Mouse (Mus musculus) erythroblast, embryonic 14.5 days (primary cell): ENCODE measurements around the gene Gpr37l1. TPM values are rescaled to one million over a fixed set of nuclear protein-coding genes. Genes with fewer than 3 reads are reported as not detected.
A peak's percentile ranks its signal among the peaks of the same experiment; 100 is the strongest.

ENCODE experiments used
- H3K27me3 ChIP-seq: 2 replicates; pipeline ENCODE4 v1.6.1; 2012; ENCODE audit warnings: inconsistent platforms; ENCODE audit not compliant: control insufficient read depth
- H3K36me3 ChIP-seq: 2 replicates; pipeline ENCODE4 v1.6.1; 2012; ENCODE audit warnings: mild to moderate bottlenecking, inconsistent platforms; ENCODE audit not compliant: control insufficient read depth
- H3K4me1 ChIP-seq: 2 replicates; pipeline ENCODE4 v1.6.1; 2012; ENCODE audit warnings: inconsistent platforms; ENCODE audit not compliant: control insufficient read depth
- H3K4me3 ChIP-seq: replicated peaks from 2 replicates; pipeline ENCODE3; 2012; ENCODE audit warnings: moderate library complexity, mild to moderate bottlenecking, inconsistent platforms
- H3K9me3 ChIP-seq: 2 replicates; pipeline ENCODE4 v1.6.1; 2012; ENCODE audit warnings: low read length, inconsistent platforms, mixed read lengths; ENCODE audit not compliant: control insufficient read depth
- GATA1 ChIP-seq: IDR thresholded peaks from 2 replicates; pipeline ENCODE4 v1.6.1; 2012; ENCODE audit warnings: low read length, inconsistent platforms, mixed read lengths
- TAL1 ChIP-seq: IDR thresholded peaks from 3 replicates; pipeline ENCODE4 v1.6.1; 2012; ENCODE audit warnings: low read length, inconsistent platforms, mixed read lengths
- polyA plus RNA-seq: library from polyadenylated mRNA; stranded (reverse); fragments of >175 nt; gene quantifications from 2 replicates; pipeline ENCODE4 v1.2.3, GENCODE M21; 2012

Gpr37l1 gene
- polyA plus RNA-seq, 1 experiment = not detected

GRCm38 (mm10) chr1:135132473-135132872, 35.0 kb downstream of the Gpr37l1 start, which contains the start of gene Ptpn7:
Ptpn7 (plus strand) TSS chr1:135132700.
- no peaks in the 10 kb centered on the region for H3K9me3 ChIP-seq
- H3K36me3 ChIP-seq = peaks cover 14% of the 10 kb centered on the region
- H3K27me3 ChIP-seq = no peaks in the 10 kb centered on the region
- H3K4me3 ChIP-seq = peak within 1 kb of the TSS; percentile 57
- TF ChIP-seq TAL1 = no peak
- TF ChIP-seq GATA1 = no peak
- peaks cover 56% of the 10 kb centered on the region for H3K4me1 ChIP-seq

- Histone ChIP-seq H3K36me3 (peaks cover 7% of the 10 kb centered on the region; the same call in 1 of the 2 replicates), H3K4me1 (peaks cover 52% of the 10 kb centered on the region), H3K27me3 (no peaks in the 10 kb centered on the region), H3K9me3 (no peaks in the 10 kb centered on the region), H3K4me3 (peak overlapping the region; percentile 23)
- TF ChIP-seq TAL1 = no peak
- no peak for TF ChIP-seq GATA1
Observed at GRCm38 (mm10) chr1:135131560-135131959, 35.9 kb downstream of the Gpr37l1 start.

GRCm38 (mm10) chr1:135131034-135131433, 36.4 kb downstream of the Gpr37l1 start:
- Histone ChIP-seq H3K27me3 (no peaks in the 10 kb centered on the region), H3K4me1 (peaks cover 52% of the 10 kb centered on the region), H3K9me3 (no peaks in the 10 kb centered on the region), H3K36me3 (peaks cover 7% of the 10 kb centered on the region; the same call in 1 of the 2 replicates), H3K4me3 (peak overlapping the region; percentile 23)
- TF ChIP-seq GATA1 = no peak
- no peak for TF ChIP-seq TAL1

GRCm38 (mm10) chr1:135130376-135131018, 37.0 kb downstream of the Gpr37l1 start:
- H3K9me3 ChIP-seq = no peaks in the 10 kb centered on the region
- no peaks in the 10 kb centered on the region for H3K27me3 ChIP-seq
- no peak for TF ChIP-seq TAL1
- TF ChIP-seq GATA1 = no peak
- no peak overlapping the region for H3K4me3 ChIP-seq
- H3K36me3 ChIP-seq = peaks cover 6% of the 10 kb centered on the region; the same call in 1 of the 2 replicates
- H3K4me1 ChIP-seq = peaks cover 52% of the 10 kb centered on the region

GRCm38 (mm10) chr1:135129543-135130183, 37.8 kb downstream of the Gpr37l1 start:
- Histone ChIP-seq H3K36me3 (peaks cover 4% of the 10 kb centered on the region; the same call in 1 of the 2 replicates), H3K4me3 (no peak overlapping the region)

GRCm38 (mm10) chr1:135128986-135129385, 38.5 kb downstream of the Gpr37l1 start:
- Histone ChIP-seq H3K27me3 (no peaks in the 10 kb centered on the region), H3K9me3 (no peaks in the 10 kb centered on the region), H3K36me3 (peaks cover 2% of the 10 kb centered on the region; the same call in 1 of the 2 replicates), H3K4me1 (peaks cover 46% of the 10 kb centered on the region), H3K4me3 (no peak overlapping the region)
- TF ChIP-seq TAL1 = no peak
- TF ChIP-seq GATA1 = no peak

More at GRCm38 (mm10) chr1:135129543-135130183, 37.8 kb downstream of the Gpr37l1 start:
- H3K9me3 ChIP-seq = no peaks in the 10 kb centered on the region
- no peaks in the 10 kb centered on the region for H3K27me3 ChIP-seq
- TF ChIP-seq GATA1 = no peak
- TF ChIP-seq TAL1 = no peak
- peaks cover 53% of the 10 kb centered on the region for H3K4me1 ChIP-seq

GRCm38 (mm10) chr1:135128011-135128441, 39.5 kb downstream of the Gpr37l1 start:
- H3K27me3 ChIP-seq = no peaks in the 10 kb centered on the region
- H3K36me3 ChIP-seq = peaks cover 2% of the 10 kb centered on the region; the same call in 1 of the 2 replicates
- no peaks in the 10 kb centered on the region for H3K9me3 ChIP-seq
- TF ChIP-seq GATA1 (no peak), TAL1 (no peak)
- H3K4me1 ChIP-seq = peaks cover 37% of the 10 kb centered on the region
- no peak overlapping the region for H3K4me3 ChIP-seq

GRCm38 (mm10) chr1:135126443-135127027, 40.9 kb downstream of the Gpr37l1 start:
- Histone ChIP-seq H3K27me3 (no peaks in the 10 kb centered on the region), H3K4me1 (peaks cover 22% of the 10 kb centered on the region), H3K9me3 (no peaks in the 10 kb centered on the region), H3K4me3 (no peak overlapping the region), H3K36me3 (peaks cover 2% of the 10 kb centered on the region)
- TF ChIP-seq GATA1 = no peak
- no peak for TF ChIP-seq TAL1

GRCm38 (mm10) chr1:135125990-135126389, 41.5 kb downstream of the Gpr37l1 start:
- no peaks in the 10 kb centered on the region for H3K9me3 ChIP-seq
- TF ChIP-seq TAL1 (no peak), GATA1 (no peak)
- no peaks in the 10 kb centered on the region for H3K27me3 ChIP-seq
- H3K4me1 ChIP-seq = peaks cover 16% of the 10 kb centered on the region
- H3K4me3 ChIP-seq = no peak overlapping the region
- H3K36me3 ChIP-seq = peaks cover 2% of the 10 kb centered on the region
